Mouse (Mus musculus) intestine, embryonic 16.5 days (tissue): ENCODE results near the gene Gpam. TPM values are rescaled to one million over a fixed set of nuclear protein-coding genes. Genes with fewer than 3 reads are reported as not detected.

ENCODE experiments used
- ATAC-seq: fragments of 200-750 bp; cut with Nextera tagmentation; 2 replicates; pipeline ENCODE4 v1.8.0; 2017; ENCODE audit warnings: moderate TSS enrichment, moderate library complexity
- H3K27ac ChIP-seq: fragments of 300-500 bp; sonication (generic); 2 replicates; pipeline ENCODE4 v1.5.1; 2014; ENCODE audit warnings: mild to moderate bottlenecking, low read length
- H3K27me3 ChIP-seq: fragments of 300-500 bp; sonication (generic); replicated peaks from 2 replicates; pipeline ENCODE4 v1.6.1; 2014; ENCODE audit warnings: low read length, control low read depth, mixed read lengths; ENCODE audit not compliant: control insufficient read depth, insufficient read depth
- H3K36me3 ChIP-seq: fragments of 300-500 bp; sonication (generic); 2 replicates; pipeline ENCODE4 v1.6.1; 2014; ENCODE audit warnings: low read length, control low read depth; ENCODE audit not compliant: control insufficient read depth, insufficient read depth
- H3K4me1 ChIP-seq: fragments of 300-500 bp; sonication (generic); 2 replicates; pipeline ENCODE4 v1.6.1; 2014; ENCODE audit warnings: low read length, control low read depth, mixed read lengths; ENCODE audit not compliant: control insufficient read depth, insufficient read depth
- H3K4me2 ChIP-seq: fragments of 300-500 bp; sonication (generic); 2 replicates; pipeline ENCODE4 v1.6.1; 2014; ENCODE audit warnings: low read depth, low read length, control low read depth
- H3K4me3 ChIP-seq: fragments of 300-500 bp; sonication (generic); 2 replicates; pipeline ENCODE4 v1.5.1; 2014; ENCODE audit warnings: mild to moderate bottlenecking, low read length
- H3K9ac ChIP-seq: fragments of 300-500 bp; sonication (generic); 2 replicates; pipeline ENCODE4 v1.6.1; 2014; ENCODE audit warnings: low read depth, low read length
- H3K9me3 ChIP-seq: fragments of 300-500 bp; sonication (generic); 2 replicates; pipeline ENCODE4 v1.6.1; 2016; ENCODE audit warnings: low read length, control low read depth; ENCODE audit not compliant: control insufficient read depth
- WGBS: fragments of 180-500 bp; shearing (Covaris S2); extraction: QIAGEN DNeasy Blood & Tissue Kit; methylation state at CpG from one replicate; pipeline ENCODE4 v1.1.7; 2014; 5-methylcytosine and 5-hydroxymethylcytosine counted together
- polyA plus RNA-seq: library from polyadenylated mRNA; unstranded; fragments of >200 nt; fragmentation: Nextera tagmentation; extraction: Ambion mirVana; gene quantifications from 2 replicates; pipeline ENCODE4 v1.2.1, GENCODE M21; 2015

Gene Gpam
- polyA plus RNA-seq, 1 experiment from 2014 or later: 21.5 TPM

- no peak overlapping the region for H3K9ac ChIP-seq
- ATAC-seq: no peak; the same call in 1 of the 2 replicates
- H3K4me3 ChIP-seq: no peak overlapping the region
- no peak overlapping the region for H3K4me2 ChIP-seq
- H3K4me1 ChIP-seq: peaks cover 8% of the 10 kb centered on the region; the same call in 1 of the 2 replicates
- 71% methylated on average over 2 of the region's 2 CpGs for WGBS
- H3K9me3 ChIP-seq: no peaks in the 10 kb centered on the region
- H3K27me3 ChIP-seq: no peaks in the 10 kb centered on the region
- no peaks in the 10 kb centered on the region for H3K36me3 ChIP-seq
- no peak overlapping the region for H3K27ac ChIP-seq
Measured at GRCm38 (mm10) chr19:55145136-55145535, 18.1 kb upstream of the Gpam start.

- no peak for ATAC-seq
- 67% methylated on average over 5 of the region's 5 CpGs for WGBS
Measured at GRCm38 (mm10) chr19:55144691-55145090, 17.7 kb upstream of the Gpam start.

GRCm38 (mm10) chr19:55143391-55144300 lies 16.6 kb upstream of the Gpam start:
- Histone ChIP-seq H3K4me3 (no peak overlapping the region), H3K9ac (no peak overlapping the region), H3K4me2 (no peak overlapping the region), H3K27ac (no peak overlapping the region), H3K4me1 (peaks cover 9% of the 10 kb centered on the region), H3K27me3 (no peaks in the 10 kb centered on the region), H3K9me3 (no peaks in the 10 kb centered on the region), H3K36me3 (no peaks in the 10 kb centered on the region)
- 48% methylated on average over 11 of the region's 11 CpGs for WGBS
- no peak for ATAC-seq

More at GRCm38 (mm10) chr19:55144691-55145090, 17.7 kb upstream of the Gpam start:
- H3K27me3 ChIP-seq: no peaks in the 10 kb centered on the region
- peaks cover 8% of the 10 kb centered on the region; the same call in 1 of the 2 replicates for H3K4me1 ChIP-seq
- H3K27ac ChIP-seq: no peak overlapping the region
- H3K9ac ChIP-seq: no peak overlapping the region
- H3K9me3 ChIP-seq: no peaks in the 10 kb centered on the region
- no peak overlapping the region for H3K4me3 ChIP-seq
- H3K36me3 ChIP-seq: no peaks in the 10 kb centered on the region
- H3K4me2 ChIP-seq: no peak overlapping the region

GRCm38 (mm10) chr19:55139301-55139700 lies 12.3 kb upstream of the Gpam start:
- Histone ChIP-seq H3K27ac (no peak overlapping the region), H3K27me3 (no peaks in the 10 kb centered on the region), H3K9ac (no peak overlapping the region), H3K9me3 (no peaks in the 10 kb centered on the region), H3K4me3 (no peak overlapping the region), H3K4me1 (peaks cover 32% of the 10 kb centered on the region), H3K36me3 (no peaks in the 10 kb centered on the region), H3K4me2 (no peak overlapping the region)
- ATAC-seq: no peak
- WGBS: 83% methylated on average over 7 of the region's 7 CpGs

GRCm38 (mm10) chr19:55138506-55138905 lies 11.5 kb upstream of the Gpam start:
- H3K36me3 ChIP-seq: no peaks in the 10 kb centered on the region
- H3K27me3 ChIP-seq: no peaks in the 10 kb centered on the region
- no peak for ATAC-seq
- no peak overlapping the region for H3K9ac ChIP-seq
- no peaks in the 10 kb centered on the region for H3K9me3 ChIP-seq
- no peak overlapping the region for H3K27ac ChIP-seq
- H3K4me3 ChIP-seq: no peak overlapping the region
- 83% methylated on average over 7 of the region's 7 CpGs for WGBS
- H3K4me2 ChIP-seq: no peak overlapping the region
- peaks cover 32% of the 10 kb centered on the region for H3K4me1 ChIP-seq

- no peaks in the 10 kb centered on the region for H3K36me3 ChIP-seq
- no peak overlapping the region for H3K4me2 ChIP-seq
- no peak for ATAC-seq
- no peak overlapping the region; the same call in 1 of the 2 replicates for H3K9ac ChIP-seq
- no peaks in the 10 kb centered on the region for H3K9me3 ChIP-seq
- H3K27me3 ChIP-seq: no peaks in the 10 kb centered on the region
- H3K4me3 ChIP-seq: no peak overlapping the region
- H3K27ac ChIP-seq: peak overlapping the region; percentile 76
- peaks cover 32% of the 10 kb centered on the region for H3K4me1 ChIP-seq
- WGBS: 47% methylated on average over 7 of the region's 7 CpGs
Measured at GRCm38 (mm10) chr19:55137884-55138283, 10.8 kb upstream of the Gpam start.

- no peak overlapping the region for H3K9ac ChIP-seq
- H3K27me3 ChIP-seq: no peaks in the 10 kb centered on the region
- H3K4me2 ChIP-seq: no peak overlapping the region
- ATAC-seq: peak; percentile 91
- 28% methylated on average over 4 of the region's 4 CpGs for WGBS
- no peak overlapping the region for H3K4me3 ChIP-seq
- H3K27ac ChIP-seq: peak overlapping the region; percentile 76
- no peaks in the 10 kb centered on the region for H3K9me3 ChIP-seq
- peaks cover 32% of the 10 kb centered on the region for H3K4me1 ChIP-seq
- no peaks in the 10 kb centered on the region for H3K36me3 ChIP-seq
Measured at GRCm38 (mm10) chr19:55136693-55137427, 9.8 kb upstream of the Gpam start.

- H3K27me3 ChIP-seq: no peaks in the 10 kb centered on the region
- H3K36me3 ChIP-seq: no peaks in the 10 kb centered on the region
- 0 out of 2 replicates have a peak overlapping the region, but pooled peaks have one; percentile 10 for H3K27ac ChIP-seq
- ATAC-seq: no peak
- H3K4me1 ChIP-seq: peaks cover 32% of the 10 kb centered on the region
- H3K4me3 ChIP-seq: no peak overlapping the region
- no peak overlapping the region for H3K4me2 ChIP-seq
- 92% methylated on average over 3 of the region's 3 CpGs for WGBS
- H3K9ac ChIP-seq: no peak overlapping the region
- no peaks in the 10 kb centered on the region for H3K9me3 ChIP-seq
Measured at GRCm38 (mm10) chr19:55135918-55136317, 8.9 kb upstream of the Gpam start.

- Histone ChIP-seq H3K27ac (0 out of 2 replicates have a peak overlapping the region, but pooled peaks have one; percentile 15), H3K27me3 (no peaks in the 10 kb centered on the region), H3K4me1 (peaks cover 32% of the 10 kb centered on the region), H3K4me2 (no peak overlapping the region), H3K36me3 (no peaks in the 10 kb centered on the region), H3K4me3 (no peak overlapping the region), H3K9me3 (no peaks in the 10 kb centered on the region), H3K9ac (no peak overlapping the region)
- 71% methylated on average over 9 of the region's 9 CpGs for WGBS
- ATAC-seq: peak; percentile 43
Measured at GRCm38 (mm10) chr19:55134521-55134920, 7.5 kb upstream of the Gpam start.
